Mouse (Mus musculus): ENCODE measurements at regions not wholly inside any gene's neighbourhood (a gene's known extent, or its start where the extent isn't known, plus 50 kb on each side); places are given as distances from the start of the nearest gene placed in this dataset.

- DNase-seq: peak; percentile 22
- no peaks in the 10 kb centered on the region for H3K27me3 ChIP-seq (replicated peaks; ENCODE audit: control insufficient read depth, insufficient read depth, low read length)
- H3K36me3 ChIP-seq (ENCODE audit: control insufficient read depth, insufficient read depth, low read length): no peaks in the 10 kb centered on the region
- no peak for TF ChIP-seq POLR2A (IDR thresholded peaks at IDR 0.05; ENCODE audit: low read depth, low read length)
- no peak overlapping the region for H3K4me3 ChIP-seq (ENCODE audit: insufficient read depth, low read depth, low read length)
- H3K4me1 ChIP-seq (ENCODE audit: control insufficient read depth, insufficient read depth, low read length): peaks cover 5% of the 10 kb centered on the region; the same call in 1 of the 2 replicates
- 38% methylated on average over 10 of the region's 10 CpGs for WGBS
- no peak overlapping the region for H3K27ac ChIP-seq (ENCODE audit: insufficient read depth, low read depth, low read length)
Measured at GRCm38 (mm10) chr16:87250531-87250930, 103.5 kb upstream of the N6amt1 start.

GRCm38 (mm10) chr16:87249903-87250302, 104.1 kb upstream of the N6amt1 start:
- Histone ChIP-seq H3K4me1 (ENCODE audit: control insufficient read depth, insufficient read depth, low read length) (peaks cover 5% of the 10 kb centered on the region; the same call in 1 of the 2 replicates), H3K36me3 (ENCODE audit: control insufficient read depth, insufficient read depth, low read length) (no peaks in the 10 kb centered on the region), H3K27me3 (replicated peaks; ENCODE audit: control insufficient read depth, insufficient read depth, low read length) (no peaks in the 10 kb centered on the region), H3K4me3 (ENCODE audit: insufficient read depth, low read depth, low read length) (no peak overlapping the region), H3K27ac (ENCODE audit: insufficient read depth, low read depth, low read length) (no peak overlapping the region)
- WGBS: 29% methylated on average over 7 of the region's 7 CpGs
- peak; percentile 57 for DNase-seq
- TF ChIP-seq CTCF (conservative IDR thresholded peaks at IDR 0.05; ENCODE audit: insufficient read depth, insufficient read length, low read depth, low read length) (peak; percentile 69), POLR2A (IDR thresholded peaks at IDR 0.05; ENCODE audit: low read depth, low read length) (no peak)

- Histone ChIP-seq H3K27me3 (replicated peaks; ENCODE audit: control insufficient read depth, insufficient read depth, low read length) (no peaks in the 10 kb centered on the region), H3K4me3 (ENCODE audit: insufficient read depth, low read depth, low read length) (no peak overlapping the region), H3K36me3 (ENCODE audit: control insufficient read depth, insufficient read depth, low read length) (no peaks in the 10 kb centered on the region), H3K27ac (ENCODE audit: insufficient read depth, low read depth, low read length) (no peak overlapping the region), H3K4me1 (ENCODE audit: control insufficient read depth, insufficient read depth, low read length) (peaks cover 5% of the 10 kb centered on the region; the same call in 1 of the 2 replicates)
- TF ChIP-seq CTCF (conservative IDR thresholded peaks at IDR 0.05; ENCODE audit: insufficient read depth, insufficient read length, low read depth, low read length): no peak
- 26% methylated on average over 6 of the region's 6 CpGs for WGBS
- DNase-seq: peak; percentile 60
Measured at GRCm38 (mm10) chr16:87248501-87249030, 105.4 kb upstream of the N6amt1 start.

GRCm38 (mm10) chr16:87245933-87246791, 107.8 kb upstream of the N6amt1 start:
- peak overlapping the region; percentile 2; the same call in 1 of the 2 replicates for H3K27ac ChIP-seq (ENCODE audit: insufficient read depth, low read depth, low read length)

GRCm38 (mm10) chr16:87245441-87245840, 108.5 kb upstream of the N6amt1 start:
- TF ChIP-seq POLR2A (IDR thresholded peaks at IDR 0.05; ENCODE audit: low read depth, low read length): no peak
- TF ChIP-seq CTCF (conservative IDR thresholded peaks at IDR 0.05; ENCODE audit: insufficient read depth, insufficient read length, low read depth, low read length): no peak
- 78% methylated on average over 7 of the region's 7 CpGs for WGBS
- Histone ChIP-seq H3K27me3 (replicated peaks; ENCODE audit: control insufficient read depth, insufficient read depth, low read length) (no peaks in the 10 kb centered on the region), H3K4me3 (ENCODE audit: insufficient read depth, low read depth, low read length) (no peak overlapping the region), H3K4me1 (ENCODE audit: control insufficient read depth, insufficient read depth, low read length) (peaks cover 3% of the 10 kb centered on the region; the same call in 1 of the 2 replicates), H3K27ac (ENCODE audit: insufficient read depth, low read depth, low read length) (no peak overlapping the region), H3K36me3 (ENCODE audit: control insufficient read depth, insufficient read depth, low read length) (no peaks in the 10 kb centered on the region)
- peak; percentile 30 for DNase-seq

More at GRCm38 (mm10) chr16:87245933-87246791, 107.8 kb upstream of the N6amt1 start:
- no peaks in the 10 kb centered on the region for H3K36me3 ChIP-seq (ENCODE audit: control insufficient read depth, insufficient read depth, low read length)
- H3K27me3 ChIP-seq (replicated peaks; ENCODE audit: control insufficient read depth, insufficient read depth, low read length): no peaks in the 10 kb centered on the region
- DNase-seq: peak; percentile 83
- no peak for TF ChIP-seq POLR2A (IDR thresholded peaks at IDR 0.05; ENCODE audit: low read depth, low read length)
- TF ChIP-seq CTCF (conservative IDR thresholded peaks at IDR 0.05; ENCODE audit: insufficient read depth, insufficient read length, low read depth, low read length): peak; percentile 81
- H3K4me3 ChIP-seq (ENCODE audit: insufficient read depth, low read depth, low read length): peak overlapping the region; percentile 39
- H3K4me1 ChIP-seq (ENCODE audit: control insufficient read depth, insufficient read depth, low read length): peaks cover 5% of the 10 kb centered on the region; the same call in 1 of the 2 replicates
- 22% methylated on average over 26 of the region's 26 CpGs for WGBS

- H3K27me3 ChIP-seq (replicated peaks; ENCODE audit: control insufficient read depth, insufficient read depth, low read length): no peaks in the 10 kb centered on the region
- H3K27ac ChIP-seq (ENCODE audit: insufficient read depth, low read depth, low read length): no peak overlapping the region
- no peaks in the 10 kb centered on the region for H3K36me3 ChIP-seq (ENCODE audit: control insufficient read depth, insufficient read depth, low read length)
- DNase-seq: no peak
- H3K4me3 ChIP-seq (ENCODE audit: insufficient read depth, low read depth, low read length): no peak overlapping the region
- TF ChIP-seq CTCF (conservative IDR thresholded peaks at IDR 0.05; ENCODE audit: insufficient read depth, insufficient read length, low read depth, low read length): no peak
- TF ChIP-seq POLR2A (IDR thresholded peaks at IDR 0.05; ENCODE audit: low read depth, low read length): no peak
- H3K4me1 ChIP-seq (ENCODE audit: control insufficient read depth, insufficient read depth, low read length): no peaks in the 10 kb centered on the region
- 94% methylated on average over 7 of the region's 7 CpGs for WGBS
Measured at GRCm38 (mm10) chr16:87242027-87242426, 112.0 kb upstream of the N6amt1 start.

GRCm38 (mm10) chr16:87239105-87239504, 114.9 kb upstream of the N6amt1 start:
- 88% methylated on average over 7 of the region's 7 CpGs for WGBS
- Histone ChIP-seq H3K27ac (ENCODE audit: insufficient read depth, low read depth, low read length) (no peak overlapping the region), H3K36me3 (ENCODE audit: control insufficient read depth, insufficient read depth, low read length) (no peaks in the 10 kb centered on the region), H3K27me3 (replicated peaks; ENCODE audit: control insufficient read depth, insufficient read depth, low read length) (no peaks in the 10 kb centered on the region), H3K4me1 (ENCODE audit: control insufficient read depth, insufficient read depth, low read length) (no peaks in the 10 kb centered on the region), H3K4me3 (ENCODE audit: insufficient read depth, low read depth, low read length) (no peak overlapping the region)
- TF ChIP-seq POLR2A (IDR thresholded peaks at IDR 0.05; ENCODE audit: low read depth, low read length) (no peak), CTCF (conservative IDR thresholded peaks at IDR 0.05; ENCODE audit: insufficient read depth, insufficient read length, low read depth, low read length) (no peak)
- no peak for DNase-seq

Data from kidney, adult 2 months (tissue).